Mouse (Mus musculus): ENCODE measurements at regions not wholly inside any gene's neighbourhood (a gene's known extent, or its start where the extent isn't known, plus 50 kb on each side); places are given as distances from the start of the nearest gene placed in this dataset.

GRCm38 (mm10) chr4:54757715-54758500 is 186.9 kb upstream of the Zfp462 start:
- H3K27me3 ChIP-seq (ENCODE audit: control insufficient read depth, insufficient read depth, low read length) = no peaks in the 10 kb centered on the region
- no peak overlapping the region for H3K9ac ChIP-seq (replicated peaks; ENCODE audit: low read depth, low read length)
- no peaks in the 10 kb centered on the region for H3K4me1 ChIP-seq (ENCODE audit: control insufficient read depth, insufficient read depth, low read length)
- no peak for ATAC-seq (ENCODE audit: insufficient number of reproducible peaks, insufficient read depth, low FRiP score, low read depth)
- H3K4me3 ChIP-seq (ENCODE audit: low read depth, low read length) = no peak overlapping the region
- peak overlapping the region; percentile 33; the same call in 1 of the 2 replicates for H3K27ac ChIP-seq (ENCODE audit: low read length)
- H3K36me3 ChIP-seq (ENCODE audit: control insufficient read depth, insufficient read depth, low read length) = no peaks in the 10 kb centered on the region
- WGBS = 33% methylated on average over 19 of the region's 19 CpGs
- peak overlapping the region; percentile 21 for H3K4me2 ChIP-seq (replicated peaks; ENCODE audit: low read depth, low read length)
- H3K9me3 ChIP-seq (ENCODE audit: control insufficient read depth, low read depth, low read length) = no peaks in the 10 kb centered on the region

DNA sequence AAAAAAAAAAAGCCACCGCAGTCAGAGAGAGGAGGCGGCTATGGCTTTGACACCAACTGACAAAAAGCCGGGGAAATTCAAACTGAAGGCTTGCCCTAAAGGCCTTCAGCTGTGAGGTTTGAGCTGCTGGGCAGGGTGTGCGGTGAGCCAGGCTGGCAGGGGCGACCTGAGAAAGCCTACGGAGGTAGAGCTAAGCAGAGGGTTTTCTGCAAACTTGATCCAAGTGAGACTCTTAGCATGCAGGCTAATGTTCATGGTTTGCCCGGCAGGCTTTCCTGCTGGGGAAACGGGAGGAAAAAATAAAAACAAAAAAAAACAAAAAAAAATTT is 186.4 kb upstream of the Zfp462 start:
- no peak overlapping the region for H3K9ac ChIP-seq (replicated peaks; ENCODE audit: low read depth, low read length)
- H3K27ac ChIP-seq (ENCODE audit: low read length) = peak overlapping the region; percentile 33; the same call in 1 of the 2 replicates
- H3K4me3 ChIP-seq (ENCODE audit: low read depth, low read length) = no peak overlapping the region
- WGBS = 48% methylated on average over 8 of the region's 8 CpGs
- ATAC-seq (ENCODE audit: insufficient number of reproducible peaks, insufficient read depth, low FRiP score, low read depth) = no peak
- H3K4me2 ChIP-seq (replicated peaks; ENCODE audit: low read depth, low read length) = peak overlapping the region; percentile 21
- H3K27me3 ChIP-seq (ENCODE audit: control insufficient read depth, insufficient read depth, low read length) = no peaks in the 10 kb centered on the region
- H3K4me1 ChIP-seq (ENCODE audit: control insufficient read depth, insufficient read depth, low read length) = no peaks in the 10 kb centered on the region
- H3K36me3 ChIP-seq (ENCODE audit: control insufficient read depth, insufficient read depth, low read length) = no peaks in the 10 kb centered on the region
- H3K9me3 ChIP-seq (ENCODE audit: control insufficient read depth, low read depth, low read length) = no peaks in the 10 kb centered on the region

DNA sequence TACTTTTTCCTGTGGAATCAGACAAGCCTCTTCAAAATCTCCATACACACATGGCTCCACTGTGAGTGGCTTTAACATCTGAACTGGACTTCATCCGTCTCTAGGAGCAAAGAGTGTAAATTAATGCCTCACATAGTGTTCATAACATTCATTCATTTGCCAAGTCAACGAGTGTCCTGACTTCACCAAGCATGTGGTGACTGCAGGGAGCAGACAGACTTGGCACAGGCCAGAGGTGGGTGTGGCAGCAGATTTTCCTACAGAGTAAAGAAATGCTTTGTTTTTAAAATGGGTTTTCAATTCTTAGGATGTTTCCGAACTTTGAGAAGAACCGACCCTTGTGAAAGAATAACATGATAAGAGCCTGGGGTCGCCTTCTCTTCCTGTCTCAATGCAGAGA is 183.6 kb upstream of the Zfp462 start:
- H3K9ac ChIP-seq (replicated peaks; ENCODE audit: low read depth, low read length) = no peak overlapping the region
- H3K4me1 ChIP-seq (ENCODE audit: control insufficient read depth, insufficient read depth, low read length) = no peaks in the 10 kb centered on the region
- H3K4me2 ChIP-seq (replicated peaks; ENCODE audit: low read depth, low read length) = no peak overlapping the region
- no peaks in the 10 kb centered on the region for H3K9me3 ChIP-seq (ENCODE audit: control insufficient read depth, low read depth, low read length)
- H3K27me3 ChIP-seq (ENCODE audit: control insufficient read depth, insufficient read depth, low read length) = no peaks in the 10 kb centered on the region
- WGBS = 49% methylated on average over 5 of the region's 5 CpGs
- no peak for ATAC-seq (ENCODE audit: insufficient number of reproducible peaks, insufficient read depth, low FRiP score, low read depth)
- H3K36me3 ChIP-seq (ENCODE audit: control insufficient read depth, insufficient read depth, low read length) = no peaks in the 10 kb centered on the region
- no peak overlapping the region for H3K27ac ChIP-seq (ENCODE audit: low read length)
- H3K4me3 ChIP-seq (ENCODE audit: low read depth, low read length) = no peak overlapping the region

DNA sequence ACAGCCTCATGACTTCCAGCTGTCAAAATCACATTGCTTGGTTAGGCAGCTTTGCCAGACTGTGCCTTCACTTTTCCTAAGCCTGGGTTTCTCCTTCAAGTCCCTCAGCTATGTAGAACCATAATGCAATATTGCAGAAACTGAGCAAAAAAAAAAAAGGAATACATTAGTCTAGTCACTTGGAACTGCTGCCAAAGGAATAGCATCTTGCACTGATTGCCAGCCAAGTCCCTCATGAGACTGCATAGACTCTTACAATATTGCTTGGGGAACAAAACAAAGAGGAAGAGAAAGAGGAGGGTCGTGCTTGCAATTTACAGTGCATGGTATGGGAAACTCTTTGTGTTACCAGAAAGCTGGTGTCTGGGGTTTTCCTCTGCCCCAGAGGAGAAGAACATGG is 179.8 kb upstream of the Zfp462 start:
- no peaks in the 10 kb centered on the region for H3K27me3 ChIP-seq (ENCODE audit: control insufficient read depth, insufficient read depth, low read length)
- H3K4me2 ChIP-seq (replicated peaks; ENCODE audit: low read depth, low read length) = no peak overlapping the region
- H3K9me3 ChIP-seq (ENCODE audit: control insufficient read depth, low read depth, low read length) = no peaks in the 10 kb centered on the region
- H3K4me1 ChIP-seq (ENCODE audit: control insufficient read depth, insufficient read depth, low read length) = no peaks in the 10 kb centered on the region
- H3K9ac ChIP-seq (replicated peaks; ENCODE audit: low read depth, low read length) = no peak overlapping the region
- no peaks in the 10 kb centered on the region for H3K36me3 ChIP-seq (ENCODE audit: control insufficient read depth, insufficient read depth, low read length)
- H3K4me3 ChIP-seq (ENCODE audit: low read depth, low read length) = no peak overlapping the region
- 63% methylated on average over 1 of the region's 1 CpGs for WGBS
- no peak for ATAC-seq (ENCODE audit: insufficient number of reproducible peaks, insufficient read depth, low FRiP score, low read depth)
- no peak overlapping the region for H3K27ac ChIP-seq (ENCODE audit: low read length)

- H3K4me1 ChIP-seq (ENCODE audit: control insufficient read depth, insufficient read depth, low read length) = no peaks in the 10 kb centered on the region
- H3K9me3 ChIP-seq (ENCODE audit: control insufficient read depth, low read depth, low read length) = no peaks in the 10 kb centered on the region
- H3K27me3 ChIP-seq (ENCODE audit: control insufficient read depth, insufficient read depth, low read length) = no peaks in the 10 kb centered on the region
- no peak overlapping the region for H3K4me2 ChIP-seq (replicated peaks; ENCODE audit: low read depth, low read length)
- ATAC-seq (ENCODE audit: insufficient number of reproducible peaks, insufficient read depth, low FRiP score, low read depth) = no peak
- WGBS = 56% methylated on average over 8 of the region's 8 CpGs
- H3K9ac ChIP-seq (replicated peaks; ENCODE audit: low read depth, low read length) = no peak overlapping the region
- no peaks in the 10 kb centered on the region for H3K36me3 ChIP-seq (ENCODE audit: control insufficient read depth, insufficient read depth, low read length)
- no peak overlapping the region for H3K4me3 ChIP-seq (ENCODE audit: low read depth, low read length)
- H3K27ac ChIP-seq (ENCODE audit: low read length) = no peak overlapping the region
These were observed 177.2 kb upstream of the Zfp462 start for GRCm38 (mm10) chr4:54767506-54768200.

- H3K9ac ChIP-seq (replicated peaks; ENCODE audit: low read depth, low read length) = no peak overlapping the region
- 61% methylated on average over 4 of the region's 4 CpGs for WGBS
These were observed 176.0 kb upstream of the Zfp462 start for GRCm38 (mm10) chr4:54768836-54769235.

GRCm38 (mm10) chr4:54774066-54774465 is 170.8 kb upstream of the Zfp462 start:
- 81% methylated on average over 4 of the region's 4 CpGs for WGBS
- H3K4me2 ChIP-seq (replicated peaks; ENCODE audit: low read depth, low read length) = no peak overlapping the region
- no peaks in the 10 kb centered on the region for H3K4me1 ChIP-seq (ENCODE audit: control insufficient read depth, insufficient read depth, low read length)
- H3K9me3 ChIP-seq (ENCODE audit: control insufficient read depth, low read depth, low read length) = no peaks in the 10 kb centered on the region
- H3K36me3 ChIP-seq (ENCODE audit: control insufficient read depth, insufficient read depth, low read length) = no peaks in the 10 kb centered on the region
- ATAC-seq (ENCODE audit: insufficient number of reproducible peaks, insufficient read depth, low FRiP score, low read depth) = no peak
- no peak overlapping the region for H3K9ac ChIP-seq (replicated peaks; ENCODE audit: low read depth, low read length)
- no peak overlapping the region for H3K27ac ChIP-seq (ENCODE audit: low read length)
- no peaks in the 10 kb centered on the region for H3K27me3 ChIP-seq (ENCODE audit: control insufficient read depth, insufficient read depth, low read length)
- no peak overlapping the region for H3K4me3 ChIP-seq (ENCODE audit: low read depth, low read length)

More at GRCm38 (mm10) chr4:54768836-54769235, 176.0 kb upstream of the Zfp462 start:
- ATAC-seq (ENCODE audit: insufficient number of reproducible peaks, insufficient read depth, low FRiP score, low read depth) = no peak
- H3K4me3 ChIP-seq (ENCODE audit: low read depth, low read length) = no peak overlapping the region
- H3K4me1 ChIP-seq (ENCODE audit: control insufficient read depth, insufficient read depth, low read length) = no peaks in the 10 kb centered on the region
- H3K9me3 ChIP-seq (ENCODE audit: control insufficient read depth, low read depth, low read length) = no peaks in the 10 kb centered on the region
- no peak overlapping the region for H3K4me2 ChIP-seq (replicated peaks; ENCODE audit: low read depth, low read length)
- no peaks in the 10 kb centered on the region for H3K36me3 ChIP-seq (ENCODE audit: control insufficient read depth, insufficient read depth, low read length)
- H3K27ac ChIP-seq (ENCODE audit: low read length) = no peak overlapping the region
- no peaks in the 10 kb centered on the region for H3K27me3 ChIP-seq (ENCODE audit: control insufficient read depth, insufficient read depth, low read length)

DNA sequence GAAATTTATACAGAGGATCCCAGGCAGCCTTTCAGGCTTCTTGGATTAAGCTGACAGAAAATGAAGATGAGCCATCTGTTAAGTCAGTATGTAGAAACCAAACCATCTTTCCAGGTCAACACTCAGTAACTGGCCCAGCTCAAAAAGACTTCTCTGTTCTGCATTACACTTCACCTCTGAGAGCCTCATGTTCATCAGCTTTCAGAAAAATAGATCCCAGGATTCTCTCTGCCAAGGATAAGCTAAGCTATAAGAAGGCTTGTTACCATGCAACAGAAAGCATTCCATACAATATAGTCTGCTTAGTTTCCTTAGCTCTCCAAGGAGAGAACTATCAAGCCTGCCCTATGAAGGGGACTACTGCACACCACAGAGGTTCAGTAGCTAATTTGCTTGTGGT is 170.1 kb upstream of the Zfp462 start:
- H3K4me2 ChIP-seq (replicated peaks; ENCODE audit: low read depth, low read length) = no peak overlapping the region
- no peak overlapping the region for H3K9ac ChIP-seq (replicated peaks; ENCODE audit: low read depth, low read length)
- H3K9me3 ChIP-seq (ENCODE audit: control insufficient read depth, low read depth, low read length) = no peaks in the 10 kb centered on the region
- no peak overlapping the region for H3K27ac ChIP-seq (ENCODE audit: low read length)
- no peaks in the 10 kb centered on the region for H3K27me3 ChIP-seq (ENCODE audit: control insufficient read depth, insufficient read depth, low read length)
- ATAC-seq (ENCODE audit: insufficient number of reproducible peaks, insufficient read depth, low FRiP score, low read depth) = no peak
- no peaks in the 10 kb centered on the region for H3K4me1 ChIP-seq (ENCODE audit: control insufficient read depth, insufficient read depth, low read length)
- no peak overlapping the region for H3K4me3 ChIP-seq (ENCODE audit: low read depth, low read length)
- no peaks in the 10 kb centered on the region for H3K36me3 ChIP-seq (ENCODE audit: control insufficient read depth, insufficient read depth, low read length)

Data from stomach, embryonic 14.5 days (tissue).